Mouse (Mus musculus): ENCODE results near the gene Lrrc61. TPM values are rescaled to one million over a fixed set of nuclear protein-coding genes. Genes with fewer than 3 reads are reported as not detected.
A peak's percentile ranks its signal among the peaks of the same experiment; 100 is the strongest.

Gene Lrrc61
- polyA plus RNA-seq, 1 experiment from 2014 or later: 17.2 TPM

DNA sequence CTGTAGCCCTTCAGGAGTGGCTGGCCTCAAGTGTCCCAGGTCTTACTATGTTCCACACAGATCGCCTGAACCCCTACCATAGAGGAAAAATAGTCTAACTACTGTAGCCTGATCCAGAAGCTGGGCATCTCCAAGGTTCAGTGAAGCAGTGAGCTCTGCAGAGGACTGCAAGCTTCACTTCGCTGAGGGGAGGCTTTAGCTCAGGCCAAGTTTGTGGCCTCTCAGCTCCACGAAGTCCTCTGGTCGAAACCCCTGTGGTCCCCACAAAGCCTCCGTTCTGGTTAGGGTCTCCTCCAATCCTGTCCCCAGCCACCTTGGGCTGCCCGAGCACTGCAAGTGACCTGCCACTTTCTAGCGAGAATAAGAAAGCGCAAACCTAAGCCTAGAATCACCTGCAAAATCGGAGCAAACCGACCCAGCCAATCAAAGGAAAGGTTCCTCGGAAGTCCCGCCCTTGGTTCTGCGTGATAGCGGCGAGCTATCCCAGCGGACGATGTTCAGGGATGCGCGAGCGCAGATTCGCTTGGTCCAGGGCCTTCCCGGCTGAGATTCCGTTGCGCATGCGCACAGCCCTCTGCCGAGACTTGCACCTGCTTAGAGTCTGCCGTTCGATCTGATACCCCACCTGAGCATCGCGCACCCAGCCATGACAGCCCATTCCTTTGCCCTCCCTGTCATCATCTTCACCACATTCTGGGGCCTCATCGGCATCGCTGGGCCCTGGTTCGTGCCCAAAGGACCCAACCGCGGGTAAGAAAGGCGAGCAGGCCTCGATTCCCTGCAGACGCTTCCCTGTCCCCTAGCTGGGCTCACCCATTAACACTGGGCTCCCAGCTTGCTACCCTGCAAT, 17.3 kb upstream of the Lrrc61 start, which contains the start of gene Atp6v0e2:
Gene Atp6v0e2, plus strand, starts transcription at position 511 of the 850 bp plus-strand sequence.
- Histone ChIP-seq H3K27me3 (ENCODE audit: low read depth, poor library complexity, severe bottlenecking) (no peaks in the 10 kb centered on the region), H3K9me3 (replicated peaks) (no peaks in the 10 kb centered on the region), H3K36me3 (peaks cover 6% of the 10 kb centered on the region), H3K4me1 (peaks cover 47% of the 10 kb centered on the region), H3K27ac (peak within 1 kb of the TSS; percentile 56; the same call in 1 of the 2 replicates), H3K4me3 (peak within 1 kb of the TSS; percentile 48)
- 4% methylated on average over 38 of the region's 38 CpGs for WGBS
- DNase-seq (ENCODE audit: low spot score): peak; percentile 86

DNA sequence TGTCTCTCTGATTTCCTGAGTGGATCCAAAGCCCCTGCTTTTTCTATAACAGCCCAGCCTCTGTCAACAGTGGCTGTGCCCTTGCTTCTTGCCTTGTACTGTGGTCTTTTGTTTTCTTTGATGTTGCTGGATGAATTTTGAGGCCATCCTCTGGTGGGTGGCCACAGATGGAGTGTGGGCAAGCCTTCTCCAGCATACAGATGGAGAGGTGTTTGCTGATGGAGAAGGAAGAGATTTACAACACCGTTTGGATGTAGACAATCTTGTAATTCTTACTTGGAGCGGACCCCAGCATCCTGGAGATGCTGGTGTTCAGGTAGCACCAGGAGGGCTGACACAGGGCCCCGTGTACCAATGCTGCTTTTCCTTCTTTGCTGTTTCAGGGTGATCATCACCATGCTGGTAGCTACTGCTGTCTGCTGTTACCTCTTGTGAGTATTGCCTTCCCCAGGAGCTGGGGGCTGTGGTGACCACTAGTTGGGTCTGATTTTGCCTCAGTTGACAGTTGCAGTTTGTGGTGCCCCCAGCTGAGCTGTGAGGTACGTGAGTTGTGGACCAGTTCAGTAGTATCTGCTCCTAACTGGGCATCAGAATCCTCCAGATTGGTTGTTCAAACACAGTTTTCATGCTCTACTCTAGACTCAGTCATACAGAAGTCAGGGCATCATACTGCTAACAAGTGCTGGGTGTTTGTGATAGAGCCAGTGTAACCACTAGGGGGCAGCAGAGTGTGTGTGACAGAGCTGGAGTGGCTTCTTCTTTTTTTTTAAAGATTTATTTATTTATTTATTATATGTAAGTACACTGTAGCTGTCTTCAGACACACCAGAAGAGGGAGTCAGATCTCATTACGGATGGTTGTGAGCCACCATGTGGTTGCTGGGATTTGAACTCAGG, 15.5 kb upstream of the Lrrc61 start:
- peak overlapping the region; percentile 28; the same call in 1 of the 2 replicates for H3K27ac ChIP-seq
- H3K4me1 ChIP-seq: peaks cover 65% of the 10 kb centered on the region
- H3K4me3 ChIP-seq: no peak overlapping the region
- H3K36me3 ChIP-seq: no peaks in the 10 kb centered on the region
- WGBS: 68% methylated on average over 5 of the region's 5 CpGs
- H3K9me3 ChIP-seq (replicated peaks): no peaks in the 10 kb centered on the region
- no peaks in the 10 kb centered on the region for H3K27me3 ChIP-seq (ENCODE audit: low read depth, poor library complexity, severe bottlenecking)
- DNase-seq (ENCODE audit: low spot score): peak; percentile 79

DNA sequence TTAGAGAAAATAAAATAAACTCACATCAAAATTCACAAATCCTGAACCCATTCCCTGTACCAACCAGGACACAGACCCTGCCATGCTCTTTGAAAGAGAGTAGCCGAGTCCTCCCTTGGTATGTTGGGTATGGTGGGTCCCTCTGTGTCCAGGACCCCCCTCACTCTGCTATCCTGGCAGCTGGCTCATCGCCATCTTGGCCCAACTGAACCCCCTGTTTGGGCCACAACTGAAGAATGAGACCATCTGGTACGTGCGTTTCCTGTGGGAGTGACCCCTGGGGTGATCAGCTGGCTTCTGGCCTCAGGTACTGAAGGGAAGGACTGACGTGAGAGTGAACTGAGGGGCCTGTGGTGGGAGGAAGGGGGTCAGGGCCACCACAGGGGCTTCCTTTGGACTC, 14.7 kb upstream of the Lrrc61 start:
- peaks cover 73% of the 10 kb centered on the region for H3K4me1 ChIP-seq
- 53% methylated on average over 5 of the region's 5 CpGs for WGBS
- H3K4me3 ChIP-seq: no peak overlapping the region
- H3K27me3 ChIP-seq (ENCODE audit: low read depth, poor library complexity, severe bottlenecking): no peaks in the 10 kb centered on the region
- peak overlapping the region; percentile 93 for H3K27ac ChIP-seq
- H3K9me3 ChIP-seq (replicated peaks): no peaks in the 10 kb centered on the region
- DNase-seq (ENCODE audit: low spot score): no peak
- no peaks in the 10 kb centered on the region for H3K36me3 ChIP-seq

DNA sequence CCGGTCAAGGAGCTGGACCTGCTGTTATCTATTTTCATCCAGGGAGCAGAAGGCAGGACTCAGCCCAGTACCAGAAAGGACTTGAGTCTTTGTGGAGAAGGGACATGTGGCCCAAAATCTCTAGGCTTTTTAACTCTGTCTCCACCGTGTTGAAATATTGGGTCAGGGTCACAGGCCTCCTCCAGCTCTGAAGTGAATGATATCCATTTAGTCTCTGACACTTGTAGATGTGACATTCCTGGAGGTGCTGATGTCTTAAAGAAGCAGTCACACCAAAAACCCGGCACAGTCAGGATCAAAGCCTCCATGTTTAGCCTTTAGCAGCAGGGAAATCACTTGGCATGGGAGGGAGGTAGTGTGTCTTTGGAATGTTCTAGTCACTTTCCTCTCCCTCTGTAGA, 13.9 kb upstream of the Lrrc61 start:
- peaks cover 74% of the 10 kb centered on the region for H3K4me1 ChIP-seq
- H3K27me3 ChIP-seq (ENCODE audit: low read depth, poor library complexity, severe bottlenecking): no peaks in the 10 kb centered on the region
- H3K9me3 ChIP-seq (replicated peaks): no peaks in the 10 kb centered on the region
- no peaks in the 10 kb centered on the region for H3K36me3 ChIP-seq
- H3K4me3 ChIP-seq: no peak overlapping the region
- H3K27ac ChIP-seq: peak overlapping the region; percentile 93
- DNase-seq (ENCODE audit: low spot score): no peak
- WGBS: 19% methylated on average over 3 of the region's 3 CpGs

DNA sequence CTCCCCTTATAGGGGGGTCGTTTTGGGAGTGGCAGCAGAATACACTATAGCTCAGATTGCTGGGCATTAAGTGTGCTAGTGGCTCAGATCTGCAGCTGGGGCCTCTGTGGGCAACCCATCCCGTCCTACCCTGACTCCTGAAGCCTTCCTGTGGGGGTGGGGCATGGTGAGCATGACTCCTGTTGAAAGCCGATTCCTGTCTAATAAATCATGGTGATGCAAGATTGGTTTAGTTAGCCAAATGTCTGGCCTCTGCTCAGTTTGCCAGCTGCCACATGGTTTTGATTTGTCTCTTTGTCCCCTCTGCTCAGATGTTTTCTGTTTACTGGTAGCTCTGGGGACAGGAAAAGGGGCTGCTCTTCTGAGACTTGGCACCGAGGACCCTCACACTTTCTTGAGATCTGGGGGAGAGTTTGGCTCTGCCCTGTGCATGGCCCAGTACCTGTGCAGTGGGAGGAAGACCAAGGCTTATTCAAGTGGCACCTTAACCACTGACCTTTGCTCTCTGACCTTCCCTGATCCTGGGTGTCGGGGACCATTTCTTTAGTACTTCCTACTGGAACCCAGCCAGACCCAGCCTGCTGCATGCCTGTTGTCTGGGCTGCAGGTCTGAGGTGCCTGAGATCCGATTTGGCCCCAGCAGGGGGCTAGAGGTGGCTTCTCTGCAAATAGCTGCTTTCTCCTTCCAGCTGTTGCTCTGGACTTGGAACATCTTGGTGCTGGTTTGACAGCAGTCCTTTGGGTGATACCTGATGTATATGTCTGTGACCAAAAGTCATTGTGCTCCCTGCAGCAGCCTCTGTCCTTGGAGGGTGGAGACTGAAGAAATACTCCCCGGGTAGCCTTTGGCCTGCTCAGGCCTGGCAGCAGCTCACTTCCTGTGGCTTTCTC, 12.8 kb upstream of the Lrrc61 start:
- DNase-seq (ENCODE audit: low spot score): peak; percentile 86
- Histone ChIP-seq H3K27ac (peak overlapping the region; percentile 93), H3K4me3 (peak overlapping the region; percentile 29), H3K4me1 (peaks cover 76% of the 10 kb centered on the region), H3K9me3 (replicated peaks) (no peaks in the 10 kb centered on the region), H3K27me3 (ENCODE audit: low read depth, poor library complexity, severe bottlenecking) (no peaks in the 10 kb centered on the region), H3K36me3 (no peaks in the 10 kb centered on the region)
- 12% methylated on average over 7 of the region's 7 CpGs for WGBS

DNA sequence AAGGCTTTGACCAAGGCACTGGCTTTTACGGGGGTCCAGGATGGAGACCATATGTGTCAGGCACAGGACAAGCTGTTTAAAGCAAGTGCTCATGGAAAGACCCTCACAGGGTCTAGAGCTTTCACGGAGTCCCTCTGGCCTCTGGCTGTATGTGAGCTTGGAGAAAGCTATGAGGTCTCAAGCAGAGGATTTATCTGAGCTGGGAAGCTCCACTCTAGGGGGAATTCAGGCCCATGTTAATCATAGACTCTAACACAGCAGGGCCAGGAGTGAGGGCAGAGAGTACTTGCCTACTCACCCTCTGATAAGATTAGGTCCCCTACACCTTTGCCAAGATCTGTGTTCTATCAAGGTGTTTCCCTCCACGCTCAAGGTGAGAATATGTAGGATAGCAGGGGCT, 12.0 kb upstream of the Lrrc61 start:
- H3K9me3 ChIP-seq (replicated peaks): no peaks in the 10 kb centered on the region
- H3K27me3 ChIP-seq (ENCODE audit: low read depth, poor library complexity, severe bottlenecking): no peaks in the 10 kb centered on the region
- peaks cover 70% of the 10 kb centered on the region for H3K4me1 ChIP-seq
- no peak overlapping the region for H3K4me3 ChIP-seq
- H3K27ac ChIP-seq: peak overlapping the region; percentile 93
- H3K36me3 ChIP-seq: no peaks in the 10 kb centered on the region
- 73% methylated on average over 3 of the region's 3 CpGs for WGBS
- no peak for DNase-seq (ENCODE audit: low spot score)

DNA sequence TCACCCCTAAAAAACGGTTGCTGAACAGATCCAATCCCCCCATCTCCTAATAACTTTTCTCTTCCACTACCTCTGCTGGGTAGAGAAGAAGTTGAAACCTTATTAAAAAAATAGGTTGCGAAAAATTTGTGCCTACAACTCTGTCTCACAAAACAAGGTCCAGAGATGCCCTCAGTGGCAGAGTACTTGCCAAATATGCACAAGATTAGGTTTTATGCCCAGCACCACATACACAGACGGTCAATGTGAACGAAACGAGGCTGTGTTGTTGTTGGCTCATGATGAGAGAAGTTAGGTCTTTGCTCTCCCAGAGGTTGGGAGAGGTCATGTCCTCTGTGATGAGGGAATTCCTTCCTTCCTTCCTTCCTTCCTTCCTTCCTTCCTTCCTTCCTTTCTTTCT, 9.3 kb upstream of the Lrrc61 start:
- DNase-seq (ENCODE audit: low spot score): no peak
- H3K4me3 ChIP-seq: no peak overlapping the region
- 78% methylated on average over 5 of the region's 5 CpGs for WGBS
- H3K9me3 ChIP-seq (replicated peaks): no peaks in the 10 kb centered on the region
- H3K27ac ChIP-seq: peak overlapping the region; percentile 42; the same call in 1 of the 2 replicates
- no peaks in the 10 kb centered on the region for H3K36me3 ChIP-seq
- H3K27me3 ChIP-seq (ENCODE audit: low read depth, poor library complexity, severe bottlenecking): no peaks in the 10 kb centered on the region
- H3K4me1 ChIP-seq: peaks cover 56% of the 10 kb centered on the region

DNA sequence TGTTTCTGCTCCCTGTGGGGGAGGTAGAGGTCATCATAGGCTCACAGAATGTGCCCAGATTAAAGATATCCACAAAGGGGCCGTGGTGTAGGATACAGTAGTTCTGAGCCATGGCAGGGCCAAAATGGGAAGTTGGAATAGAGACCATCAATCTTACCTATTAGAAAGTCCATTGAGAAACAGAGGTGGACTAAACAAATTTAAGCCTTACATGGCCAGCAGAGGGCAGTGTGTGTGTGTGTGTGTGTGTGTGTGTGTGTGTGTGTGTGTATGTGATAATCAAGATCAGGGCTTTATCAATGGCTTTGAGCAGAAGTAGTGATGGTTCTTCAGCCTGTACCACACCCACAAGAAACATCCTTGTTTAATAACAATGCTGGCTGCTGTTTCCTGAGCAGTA, 8.3 kb upstream of the Lrrc61 start:
- WGBS: 57% methylated on average over 1 of the region's 1 CpGs
- peak overlapping the region; percentile 61 for H3K27ac ChIP-seq
- peak; percentile 69 for DNase-seq (ENCODE audit: low spot score)
- H3K27me3 ChIP-seq (ENCODE audit: low read depth, poor library complexity, severe bottlenecking): no peaks in the 10 kb centered on the region
- no peaks in the 10 kb centered on the region for H3K9me3 ChIP-seq (replicated peaks)
- H3K4me1 ChIP-seq: peaks cover 46% of the 10 kb centered on the region
- no peaks in the 10 kb centered on the region for H3K36me3 ChIP-seq
- H3K4me3 ChIP-seq: no peak overlapping the region

DNA sequence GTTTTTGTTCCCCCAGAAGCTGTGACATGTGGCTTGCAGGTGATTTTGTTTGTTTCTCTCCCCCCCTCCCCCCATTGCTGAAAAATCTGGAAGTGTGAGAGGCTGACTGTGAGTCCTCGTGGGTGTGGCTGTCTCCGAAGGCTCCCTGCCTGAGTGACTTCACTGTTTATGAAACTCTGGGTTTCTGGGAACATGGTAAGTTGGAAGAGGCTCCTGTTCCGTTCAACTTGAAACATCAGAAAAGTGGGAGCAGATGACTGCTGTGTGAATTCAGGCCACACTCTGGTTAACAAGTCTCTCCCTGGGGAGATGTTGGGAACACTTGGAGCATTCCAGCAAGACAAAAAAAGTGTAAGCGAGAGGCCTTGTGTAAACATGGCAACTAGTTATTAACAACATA, 7.7 kb upstream of the Lrrc61 start:
- Histone ChIP-seq H3K9me3 (replicated peaks) (no peaks in the 10 kb centered on the region), H3K27ac (peak overlapping the region; percentile 61), H3K4me3 (no peak overlapping the region), H3K27me3 (ENCODE audit: low read depth, poor library complexity, severe bottlenecking) (no peaks in the 10 kb centered on the region), H3K4me1 (peaks cover 40% of the 10 kb centered on the region), H3K36me3 (no peaks in the 10 kb centered on the region)
- 63% methylated on average over 4 of the region's 4 CpGs for WGBS
- no peak for DNase-seq (ENCODE audit: low spot score)

DNA sequence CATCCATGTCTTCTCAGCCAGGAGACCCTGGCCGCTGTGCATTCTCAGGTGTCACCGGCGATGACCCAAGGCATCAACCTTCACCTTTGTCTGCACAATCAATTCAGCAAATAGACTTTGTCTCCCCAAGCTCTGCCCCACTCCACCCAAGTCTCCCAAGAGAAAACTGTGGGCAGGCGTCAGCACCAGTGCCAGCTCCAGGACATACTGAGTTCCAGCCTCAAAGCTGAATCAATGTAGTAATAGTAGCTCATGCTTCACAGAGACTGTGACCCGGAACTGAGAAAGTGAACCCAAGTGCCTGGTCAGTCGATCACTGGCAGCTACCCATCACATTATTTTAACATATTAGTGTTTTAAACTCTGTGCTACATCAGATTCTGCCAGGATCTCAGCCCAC, 6.3 kb upstream of the Lrrc61 start:
- DNase-seq (ENCODE audit: low spot score): no peak
- H3K27me3 ChIP-seq (ENCODE audit: low read depth, poor library complexity, severe bottlenecking): no peaks in the 10 kb centered on the region
- no peaks in the 10 kb centered on the region for H3K9me3 ChIP-seq (replicated peaks)
- peak overlapping the region; percentile 54 for H3K27ac ChIP-seq
- peaks cover 25% of the 10 kb centered on the region for H3K4me1 ChIP-seq
- 86% methylated on average over 6 of the region's 6 CpGs for WGBS
- H3K4me3 ChIP-seq: no peak overlapping the region
- no peaks in the 10 kb centered on the region for H3K36me3 ChIP-seq

DNA sequence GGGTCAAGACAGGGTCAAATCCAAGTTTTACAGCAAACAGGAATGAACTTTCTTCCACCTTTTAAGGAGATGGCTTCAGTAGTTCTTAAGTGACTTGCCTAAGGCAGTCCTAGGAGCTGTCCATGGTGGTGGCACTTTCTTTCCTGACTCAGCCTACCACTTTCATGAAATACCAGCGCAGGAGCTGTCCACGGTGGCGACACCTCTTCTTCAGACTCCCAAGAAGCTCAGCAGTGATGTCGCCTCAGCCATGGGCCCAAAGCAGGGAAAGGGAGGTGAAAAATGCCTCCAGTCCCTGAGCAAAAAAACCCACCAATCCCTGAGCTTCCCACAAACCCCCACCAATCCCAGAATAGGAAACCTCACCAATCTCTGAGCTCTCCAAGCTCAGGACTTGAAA, 1.7 kb upstream of the Lrrc61 start:
- Histone ChIP-seq H3K9me3 (replicated peaks) (no peaks in the 10 kb centered on the region), H3K4me3 (no peak overlapping the region), H3K27ac (no peak overlapping the region), H3K4me1 (peaks cover 21% of the 10 kb centered on the region), H3K27me3 (ENCODE audit: low read depth, poor library complexity, severe bottlenecking) (no peaks in the 10 kb centered on the region), H3K36me3 (peaks cover 12% of the 10 kb centered on the region)
- WGBS: 47% methylated on average over 4 of the region's 4 CpGs
- DNase-seq (ENCODE audit: low spot score): no peak

DNA sequence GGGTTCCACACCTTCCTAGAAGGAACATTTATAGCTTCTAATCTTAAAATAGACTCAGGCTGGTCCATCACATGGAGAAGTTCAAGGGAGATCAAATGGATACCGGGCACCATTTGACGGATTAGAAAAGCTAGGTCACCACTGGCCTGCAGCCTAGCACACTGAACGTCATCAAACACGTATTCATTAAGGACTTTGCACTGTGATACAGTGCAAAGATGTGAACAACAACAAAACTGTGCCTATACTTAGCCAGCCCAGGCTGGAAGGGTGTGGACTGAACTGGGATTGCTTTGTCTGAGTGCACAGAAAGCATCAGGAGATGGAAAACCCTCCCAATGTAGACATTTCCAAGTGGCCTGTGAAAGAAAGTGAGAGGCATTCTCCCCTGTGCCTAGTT, 777 bp upstream of the Lrrc61 start:
- H3K27me3 ChIP-seq (ENCODE audit: low read depth, poor library complexity, severe bottlenecking): no peaks in the 10 kb centered on the region
- H3K4me3 ChIP-seq: peak overlapping the region; percentile 62
- peaks cover 21% of the 10 kb centered on the region for H3K4me1 ChIP-seq
- WGBS: 88% methylated on average over 4 of the region's 4 CpGs
- no peaks in the 10 kb centered on the region for H3K9me3 ChIP-seq (replicated peaks)
- peaks cover 12% of the 10 kb centered on the region for H3K36me3 ChIP-seq
- peak overlapping the region; percentile 93 for H3K27ac ChIP-seq
- DNase-seq (ENCODE audit: low spot score): no peak
